Mouse (Mus musculus): ENCODE measurements around the gene Akp3.

Akp3 gene

DNA sequence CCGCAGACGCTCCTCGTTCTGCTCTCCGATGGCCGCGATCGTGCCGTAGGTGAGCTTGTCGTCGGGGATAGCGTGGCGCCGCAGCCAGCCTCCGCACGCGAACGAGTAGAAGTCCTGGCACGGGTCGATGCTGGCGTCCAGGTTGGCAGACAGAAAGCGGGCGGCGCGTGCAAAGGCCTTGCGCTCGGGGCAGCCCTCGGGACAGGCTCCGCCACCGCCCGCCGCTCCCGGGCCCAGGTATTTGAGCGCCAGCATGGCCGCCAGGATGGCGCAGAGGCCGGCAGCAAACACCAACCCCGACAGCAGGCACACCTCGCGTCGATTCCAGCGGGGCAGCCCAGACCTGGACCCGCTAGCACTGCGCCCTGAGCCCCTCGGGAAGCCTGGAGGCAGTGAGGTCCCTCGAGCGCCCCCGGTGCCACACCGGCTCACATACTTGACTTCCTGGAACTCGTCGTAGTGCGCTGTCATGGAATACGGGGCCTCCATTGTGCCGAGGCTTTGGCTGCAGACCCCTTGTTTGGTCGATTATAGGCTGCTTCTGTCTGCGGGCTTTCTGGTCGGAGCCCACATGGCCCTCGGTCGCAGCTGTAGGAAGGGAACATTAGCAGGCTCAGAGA lies 29.8 kb downstream of the Akp3 start:
- DNase-seq (ENCODE audit: low spot score), result no peak

DNA sequence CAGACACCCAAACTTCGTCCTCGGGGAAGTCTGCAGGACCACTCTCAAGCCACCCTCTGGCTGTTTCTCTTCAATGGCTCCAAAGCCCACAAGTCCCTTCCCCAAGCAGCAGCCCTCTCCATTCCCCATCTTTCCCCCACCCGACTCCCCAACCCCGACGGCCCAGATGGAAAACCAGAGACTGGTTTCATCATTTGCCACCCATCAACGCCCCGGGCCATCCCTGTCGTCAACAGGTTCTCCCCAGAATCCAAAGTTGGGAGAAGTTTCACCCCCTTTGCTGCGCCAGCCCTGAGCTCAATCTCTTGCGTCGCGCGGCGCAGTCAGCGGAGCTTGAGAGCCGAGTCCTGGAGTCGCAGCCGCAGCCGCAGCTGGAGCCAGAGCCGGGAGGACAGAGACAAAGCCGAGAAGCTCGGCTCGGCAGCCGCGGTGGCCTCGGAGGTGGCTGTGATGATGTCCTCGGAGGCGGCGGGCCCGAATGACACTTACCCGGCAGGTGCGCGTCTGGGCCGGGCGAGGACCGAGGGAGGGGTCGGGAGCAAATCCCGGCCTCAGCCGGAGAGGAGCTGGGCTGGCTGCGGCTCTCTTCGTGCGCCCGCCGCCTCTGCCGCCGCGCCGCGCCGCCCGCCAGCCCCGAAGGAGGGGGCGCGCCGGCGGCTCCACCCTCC lies 30.9 kb downstream of the Akp3 start:
- DNase-seq (ENCODE audit: low spot score), result no peak

DNA sequence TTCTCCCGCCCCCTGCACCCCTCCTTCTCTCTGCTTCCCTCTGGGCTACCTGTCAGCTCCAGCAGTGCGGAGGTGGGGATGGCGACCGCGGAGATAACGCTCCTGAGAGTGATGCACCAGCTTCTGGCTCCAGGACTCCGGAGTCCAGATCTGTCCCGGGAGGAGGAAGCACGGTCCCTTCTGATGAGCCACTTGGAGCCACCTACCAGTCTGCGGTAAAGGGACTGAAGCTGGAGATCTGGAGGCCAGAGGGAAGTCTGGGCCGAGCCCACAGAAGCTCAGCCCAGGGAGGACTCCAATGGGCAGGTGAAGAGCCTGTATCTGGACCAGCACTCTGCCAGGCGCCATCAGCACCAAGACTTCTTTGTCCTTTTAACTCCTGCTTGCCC lies 31.4 kb downstream of the Akp3 start, which contains the start of gene Ecel1:
TSS of gene Ecel1 (minus strand) at position 323 of the 389 bp plus-strand sequence.
- DNase-seq (ENCODE audit: low spot score), result no peak

DNA sequence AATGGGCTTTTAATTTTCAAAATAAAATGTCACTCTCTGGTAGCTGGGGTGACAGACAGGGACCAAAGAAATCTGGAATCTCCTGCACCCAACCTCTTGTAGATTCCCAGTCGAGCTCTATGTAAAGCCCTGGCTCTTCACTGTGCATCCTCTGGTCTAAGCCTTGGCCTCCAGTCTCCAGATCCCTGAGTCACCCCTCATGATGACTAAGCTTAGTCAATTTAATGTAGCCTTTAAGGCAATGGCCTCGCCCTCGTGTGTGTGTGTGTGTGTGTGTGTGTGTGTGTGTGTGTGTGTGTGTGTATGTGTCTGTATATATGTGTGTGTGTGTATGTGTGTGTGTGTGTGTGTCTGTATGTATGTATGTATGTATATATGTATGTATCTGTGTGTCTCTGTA lies 34.6 kb downstream of the Akp3 start:
- no peak for DNase-seq (ENCODE audit: low spot score)

DNA sequence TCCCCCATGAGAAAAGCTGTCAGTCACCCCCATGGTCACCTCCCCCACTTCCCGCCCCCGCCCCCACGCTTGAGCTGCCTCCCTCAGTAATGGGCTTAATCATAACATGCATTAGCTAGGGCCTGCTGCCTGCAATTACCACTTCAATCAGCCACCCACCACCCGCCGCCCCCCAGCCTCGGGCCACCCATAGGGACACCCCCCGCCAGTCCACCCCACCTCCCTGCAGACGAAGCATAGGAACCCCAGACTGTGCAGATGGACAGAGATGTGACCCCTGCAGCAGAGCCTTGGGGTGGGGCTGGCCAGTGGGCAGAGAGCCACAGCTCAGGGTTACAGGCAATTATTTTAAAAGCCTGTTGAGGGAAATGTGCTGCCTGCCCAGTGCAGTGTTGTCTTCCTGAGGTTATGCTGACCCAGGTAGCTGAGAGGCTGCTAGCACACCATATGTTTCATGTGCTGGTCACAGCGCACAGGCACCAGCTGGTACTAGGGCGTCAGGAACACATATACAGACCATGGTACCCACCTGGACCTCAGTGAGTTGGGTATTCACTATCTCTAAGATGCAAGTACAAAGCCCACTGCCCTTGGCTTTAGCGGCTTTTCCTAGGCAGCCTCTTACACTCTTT lies 39.5 kb downstream of the Akp3 start:
- DNase-seq (ENCODE audit: low spot score), result no peak

DNA sequence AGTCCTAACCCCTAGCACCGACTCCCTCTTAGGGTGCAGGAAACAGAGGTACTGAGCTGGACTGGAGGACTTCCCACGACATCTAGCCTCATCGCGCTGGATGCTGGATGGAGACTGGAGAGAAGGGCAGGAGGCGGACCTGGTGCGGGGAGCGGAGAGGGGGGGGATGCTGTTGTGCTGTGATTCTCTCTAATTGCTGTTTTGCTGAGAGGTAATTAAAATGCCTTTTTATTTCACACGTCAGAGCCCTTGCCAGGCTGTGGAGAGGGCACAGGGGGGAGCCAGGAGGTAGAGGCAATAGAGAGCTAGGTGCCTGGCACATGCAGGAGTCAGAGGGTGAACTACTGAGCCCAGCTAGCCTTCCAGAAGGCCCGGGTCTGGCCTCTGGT lies 40.0 kb downstream of the Akp3 start:
- DNase-seq (ENCODE audit: low spot score), result no peak

DNA sequence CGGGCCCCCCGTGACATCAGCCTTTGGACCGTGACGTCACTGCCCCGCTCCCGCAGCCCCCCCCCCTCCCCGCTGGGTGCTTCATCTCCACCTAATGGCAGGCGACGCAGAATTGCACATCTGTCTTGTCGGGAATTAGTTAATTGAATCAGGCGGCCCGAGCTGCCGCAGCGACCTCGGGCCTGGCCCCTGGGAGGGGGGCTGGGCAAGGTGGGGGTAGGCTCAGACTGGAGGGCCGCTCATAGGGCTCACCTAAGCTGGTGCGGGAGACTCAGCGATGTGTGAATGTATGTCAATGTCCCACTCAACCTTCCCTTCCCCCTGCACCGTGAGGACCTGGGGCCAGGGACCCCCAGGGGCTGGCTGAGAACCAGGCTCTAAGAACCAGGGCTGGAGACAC lies 45.7 kb downstream of the Akp3 start:
- DNase-seq (ENCODE audit: low spot score), result no peak

DNA sequence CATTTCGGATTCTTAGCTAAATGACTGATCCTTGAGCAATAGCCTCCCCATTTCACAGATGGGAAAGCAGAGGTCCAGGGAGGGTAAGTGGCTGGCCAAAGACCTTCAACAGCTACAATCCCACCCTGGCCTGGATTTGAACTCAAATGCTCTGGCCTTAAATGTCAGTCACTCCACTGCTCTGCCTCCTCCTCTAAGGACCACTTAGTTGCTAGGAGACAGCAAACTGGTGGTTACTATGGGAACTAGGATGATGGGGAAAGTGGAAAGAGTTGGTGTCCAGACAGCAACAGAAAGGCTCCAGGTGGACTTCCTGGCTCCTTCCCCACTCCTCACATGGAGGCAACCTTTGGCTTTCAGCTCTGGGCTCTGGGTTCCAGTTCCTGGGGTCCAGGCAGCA lies 46.5 kb downstream of the Akp3 start:
- no peak for DNase-seq (ENCODE audit: low spot score)

DNA sequence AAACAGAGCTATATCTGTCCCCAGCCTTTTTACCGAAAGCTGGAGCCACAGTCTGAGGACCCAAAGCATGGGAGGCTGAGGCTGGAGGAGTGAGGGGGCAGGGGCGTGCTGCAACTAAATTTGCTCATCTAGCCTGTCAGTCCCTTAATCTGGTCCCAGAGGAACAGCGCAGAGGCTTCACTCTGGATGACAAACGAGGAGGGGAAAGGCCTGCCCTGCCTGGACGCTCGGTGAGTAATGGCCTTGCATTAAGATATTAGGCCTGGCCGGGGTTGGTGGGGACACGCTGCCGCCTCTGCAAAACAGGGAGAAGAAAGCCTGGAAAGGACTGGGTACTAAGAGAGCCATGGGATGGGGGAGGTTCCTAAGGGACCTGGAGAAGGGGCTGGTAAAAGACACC lies 47.5 kb downstream of the Akp3 start:
- no peak for DNase-seq (ENCODE audit: low spot score)

DNA sequence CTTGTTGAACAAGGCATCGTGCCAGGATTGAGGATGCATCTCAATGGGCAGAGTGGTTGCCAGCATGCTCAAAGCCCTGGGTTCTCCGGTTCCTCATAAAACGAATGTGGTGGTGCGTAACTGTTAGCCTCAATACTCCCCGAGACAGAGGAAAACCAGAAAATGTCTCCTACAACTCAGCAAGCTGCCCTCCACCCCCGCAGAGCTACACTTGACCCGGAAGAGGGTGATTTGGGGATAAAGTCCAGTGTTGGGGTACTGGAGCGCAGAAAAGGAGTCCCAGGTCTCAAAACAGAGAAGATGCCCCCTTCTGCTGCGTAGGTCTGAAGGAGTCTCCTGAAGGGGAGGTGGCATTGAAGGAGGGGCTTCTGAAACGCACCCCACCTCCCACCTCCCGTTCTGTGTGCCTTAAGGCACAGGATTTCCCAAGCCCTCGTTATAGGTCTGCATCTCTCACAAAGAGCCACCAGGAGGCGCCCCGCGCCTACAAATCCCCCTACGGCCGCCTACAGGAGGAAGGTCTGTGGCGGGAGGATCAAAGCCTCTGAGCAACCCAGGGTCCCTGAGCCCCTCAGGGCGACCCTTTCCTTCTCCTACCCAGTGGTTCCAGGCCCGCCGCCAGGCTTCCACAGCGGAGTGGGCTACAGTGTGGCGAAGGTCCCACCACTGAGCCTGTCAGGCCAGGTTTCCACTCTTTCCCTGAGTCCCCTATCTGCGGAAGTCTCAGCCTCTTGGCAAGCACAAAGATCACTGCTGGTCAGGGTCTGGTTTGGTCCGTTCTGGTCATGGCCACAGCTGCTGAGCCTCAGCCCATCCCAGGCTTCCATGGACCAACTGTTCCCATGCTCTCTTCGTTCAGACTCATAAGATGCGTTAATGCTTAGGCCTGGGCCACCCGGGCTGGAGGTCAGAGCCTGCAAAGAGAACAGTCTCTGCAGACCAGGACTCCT lies 49.5 kb downstream of the Akp3 start:
- peak; percentile 42 for DNase-seq (ENCODE audit: low spot score)

DNA sequence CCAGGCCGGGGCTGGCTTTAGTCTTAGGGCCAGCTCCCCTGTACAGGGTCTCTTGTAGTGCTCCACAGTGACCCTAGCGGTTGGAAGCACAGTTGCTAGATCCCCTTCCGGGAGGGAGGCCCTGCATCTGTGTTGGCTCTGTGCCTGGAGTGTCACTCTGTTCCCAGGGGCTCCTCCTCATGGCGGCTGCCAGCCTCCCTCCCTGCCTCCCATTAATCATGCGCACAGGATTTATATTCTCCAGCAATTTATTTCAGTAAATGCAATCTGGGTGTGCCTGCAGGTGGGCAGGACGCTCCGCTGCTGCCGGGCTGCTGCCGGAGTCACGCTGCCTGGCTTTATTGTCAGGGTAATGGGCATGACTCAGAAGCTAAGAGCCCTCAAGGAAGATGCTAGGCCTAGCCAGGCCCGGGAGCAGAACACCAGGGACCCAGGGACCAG lies 51.1 kb downstream of the Akp3 start:
- DNase-seq (ENCODE audit: low spot score), result no peak
